Mouse (Mus musculus): Measurements from ENCODE around the gene Selenon. TPM values are rescaled to one million over a fixed set of nuclear protein-coding genes. Genes with fewer than 3 reads are reported as not detected.

The Selenon gene
- 35.3 and 46.2 TPM in 2 replicates for polyA plus RNA-seq (2015; fragmentation: Nextera tagmentation; extraction: Ambion mirVana)

GRCm38 (mm10) chr4:134551494-134552316 lies at the start of gene Selenon:
Gene Selenon (minus strand): TSS chr4:134552166.
- Histone ChIP-seq H3K36me3 (peaks cover 18% of the 10 kb centered on the region), H3K27ac (peak within 1 kb of the TSS; percentile 83), H3K27me3 (no peaks in the 10 kb centered on the region), H3K4me2 (peak within 1 kb of the TSS; percentile 80), H3K9me3 (no peaks in the 10 kb centered on the region), H3K4me1 (peaks cover 38% of the 10 kb centered on the region), H3K4me3 (peak within 1 kb of the TSS; percentile 73), H3K9ac (peak within 1 kb of the TSS; percentile 93)
- peak; percentile 88 for ATAC-seq (ENCODE audit: borderline replicate concordance, extremely low read depth, low FRiP score, low TSS enrichment)
- 0% methylated on average over 66 of the region's 67 CpGs for WGBS

GRCm38 (mm10) chr4:134601404-134601803 lies 49.4 kb upstream of the Selenon start:
- WGBS = 40% methylated on average over 8 of the region's 8 CpGs
- no peak overlapping the region for H3K27ac ChIP-seq
- H3K9ac ChIP-seq = no peak overlapping the region
- peaks cover 19% of the 10 kb centered on the region for H3K4me1 ChIP-seq
- no peak for ATAC-seq (ENCODE audit: borderline replicate concordance, extremely low read depth, low FRiP score, low TSS enrichment)
- H3K27me3 ChIP-seq = no peaks in the 10 kb centered on the region
- H3K4me3 ChIP-seq = no peak overlapping the region
- no peaks in the 10 kb centered on the region for H3K9me3 ChIP-seq
- no peak overlapping the region for H3K4me2 ChIP-seq
- no peaks in the 10 kb centered on the region for H3K36me3 ChIP-seq

- Histone ChIP-seq H3K9ac (no peak overlapping the region), H3K9me3 (no peaks in the 10 kb centered on the region), H3K4me3 (no peak overlapping the region), H3K27me3 (no peaks in the 10 kb centered on the region), H3K27ac (no peak overlapping the region), H3K4me2 (no peak overlapping the region), H3K36me3 (no peaks in the 10 kb centered on the region), H3K4me1 (peaks cover 14% of the 10 kb centered on the region; the same call in 1 of the 2 replicates)
- WGBS = 54% methylated on average over 7 of the region's 7 CpGs
- no peak for ATAC-seq (ENCODE audit: borderline replicate concordance, extremely low read depth, low FRiP score, low TSS enrichment)
Observed at GRCm38 (mm10) chr4:134600777-134601176, 48.8 kb upstream of the Selenon start.

- Histone ChIP-seq H3K36me3 (no peaks in the 10 kb centered on the region), H3K4me2 (no peak overlapping the region), H3K4me3 (no peak overlapping the region), H3K27ac (no peak overlapping the region), H3K4me1 (peaks cover 14% of the 10 kb centered on the region; the same call in 1 of the 2 replicates), H3K9ac (no peak overlapping the region), H3K27me3 (no peaks in the 10 kb centered on the region), H3K9me3 (no peaks in the 10 kb centered on the region)
- 81% methylated on average over 9 of the region's 9 CpGs for WGBS
- ATAC-seq (ENCODE audit: borderline replicate concordance, extremely low read depth, low FRiP score, low TSS enrichment) = no peak
Observed at GRCm38 (mm10) chr4:134600060-134600459, 48.1 kb upstream of the Selenon start.

- H3K4me2 ChIP-seq = no peak overlapping the region
- no peaks in the 10 kb centered on the region for H3K27me3 ChIP-seq
- no peak overlapping the region for H3K9ac ChIP-seq
- ATAC-seq (ENCODE audit: borderline replicate concordance, extremely low read depth, low FRiP score, low TSS enrichment) = no peak
- peaks cover 8% of the 10 kb centered on the region; the same call in 1 of the 2 replicates for H3K4me1 ChIP-seq
- H3K9me3 ChIP-seq = no peaks in the 10 kb centered on the region
- H3K27ac ChIP-seq = no peak overlapping the region
- H3K4me3 ChIP-seq = no peak overlapping the region
- H3K36me3 ChIP-seq = no peaks in the 10 kb centered on the region
- whole genome bisulfite sequencing = 62% methylated on average over 10 of the region's 10 CpGs
Observed at GRCm38 (mm10) chr4:134596816-134597692, 45.1 kb upstream of the Selenon start.

- Histone ChIP-seq H3K9me3 (no peaks in the 10 kb centered on the region), H3K9ac (no peak overlapping the region), H3K4me2 (no peak overlapping the region), H3K4me3 (no peak overlapping the region), H3K4me1 (peaks cover 12% of the 10 kb centered on the region), H3K36me3 (no peaks in the 10 kb centered on the region), H3K27me3 (no peaks in the 10 kb centered on the region), H3K27ac (no peak overlapping the region)
- no peak for ATAC-seq (ENCODE audit: borderline replicate concordance, extremely low read depth, low FRiP score, low TSS enrichment)
- WGBS = 82% methylated on average over 10 of the region's 10 CpGs
Observed at GRCm38 (mm10) chr4:134594731-134595439, 42.9 kb upstream of the Selenon start.

GRCm38 (mm10) chr4:134592442-134592841 lies 40.5 kb upstream of the Selenon start:
- no peak overlapping the region for H3K4me3 ChIP-seq
- no peak overlapping the region for H3K4me2 ChIP-seq
- no peaks in the 10 kb centered on the region for H3K36me3 ChIP-seq
- ATAC-seq (ENCODE audit: borderline replicate concordance, extremely low read depth, low FRiP score, low TSS enrichment) = no peak
- H3K27ac ChIP-seq = no peak overlapping the region
- no peak overlapping the region for H3K9ac ChIP-seq
- H3K4me1 ChIP-seq = peaks cover 12% of the 10 kb centered on the region
- no peaks in the 10 kb centered on the region for H3K9me3 ChIP-seq
- no peaks in the 10 kb centered on the region for H3K27me3 ChIP-seq
- WGBS = 71% methylated on average over 4 of the region's 4 CpGs

- H3K27me3 ChIP-seq = no peaks in the 10 kb centered on the region
- no peak overlapping the region; the same call in 1 of the 2 replicates for H3K27ac ChIP-seq
- H3K9me3 ChIP-seq = no peaks in the 10 kb centered on the region
- H3K4me1 ChIP-seq = peaks cover 12% of the 10 kb centered on the region
- no peak overlapping the region for H3K9ac ChIP-seq
- ATAC-seq (ENCODE audit: borderline replicate concordance, extremely low read depth, low FRiP score, low TSS enrichment) = 0 out of 2 replicates have a peak, but pooled peaks have one; percentile 11
- no peak overlapping the region for H3K4me3 ChIP-seq
- WGBS = 31% methylated on average over 11 of the region's 11 CpGs
- no peak overlapping the region for H3K4me2 ChIP-seq
- no peaks in the 10 kb centered on the region for H3K36me3 ChIP-seq
Observed at GRCm38 (mm10) chr4:134591506-134592061, 39.6 kb upstream of the Selenon start.

- H3K4me3 ChIP-seq = no peak overlapping the region
- no peaks in the 10 kb centered on the region for H3K36me3 ChIP-seq
- H3K4me2 ChIP-seq = no peak overlapping the region
- no peaks in the 10 kb centered on the region for H3K9me3 ChIP-seq
- H3K4me1 ChIP-seq = peaks cover 12% of the 10 kb centered on the region
- 76% methylated on average over 10 of the region's 10 CpGs for WGBS
- no peak overlapping the region for H3K9ac ChIP-seq
- H3K27ac ChIP-seq = no peak overlapping the region
- no peak for ATAC-seq (ENCODE audit: borderline replicate concordance, extremely low read depth, low FRiP score, low TSS enrichment)
- H3K27me3 ChIP-seq = no peaks in the 10 kb centered on the region
Observed at GRCm38 (mm10) chr4:134590227-134590926, 38.4 kb upstream of the Selenon start.

- no peak overlapping the region for H3K4me3 ChIP-seq
- peaks cover 12% of the 10 kb centered on the region for H3K4me1 ChIP-seq
- no peaks in the 10 kb centered on the region for H3K36me3 ChIP-seq
- no peak overlapping the region for H3K9ac ChIP-seq
- no peaks in the 10 kb centered on the region for H3K9me3 ChIP-seq
- 80% methylated on average over 9 of the region's 9 CpGs for WGBS
- H3K4me2 ChIP-seq = no peak overlapping the region
- no peak for ATAC-seq (ENCODE audit: borderline replicate concordance, extremely low read depth, low FRiP score, low TSS enrichment)
- no peak overlapping the region for H3K27ac ChIP-seq
- no peaks in the 10 kb centered on the region for H3K27me3 ChIP-seq
Observed at GRCm38 (mm10) chr4:134589786-134590185, 37.8 kb upstream of the Selenon start.

- Histone ChIP-seq H3K36me3 (no peaks in the 10 kb centered on the region), H3K27me3 (no peaks in the 10 kb centered on the region), H3K4me1 (peaks cover 12% of the 10 kb centered on the region), H3K9ac (no peak overlapping the region), H3K4me2 (no peak overlapping the region), H3K9me3 (no peaks in the 10 kb centered on the region), H3K27ac (no peak overlapping the region), H3K4me3 (no peak overlapping the region)
- WGBS = 70% methylated on average over 5 of the region's 5 CpGs
- ATAC-seq (ENCODE audit: borderline replicate concordance, extremely low read depth, low FRiP score, low TSS enrichment) = no peak
Observed at GRCm38 (mm10) chr4:134588951-134589350, 37.0 kb upstream of the Selenon start.

Measured in lung, embryonic 15.5 days (tissue).